Mouse (Mus musculus) spleen, adult 2 months (tissue): Measurements from ENCODE around the gene Dleu7.

Experiments used
- CTCF ChIP-seq: fragments of 200-500 bp; IDR thresholded peaks from 2 replicates; pipeline ENCODE4 v1.5.1; 2011; ENCODE audit warnings: mild to moderate bottlenecking, inconsistent platforms; ENCODE audit not compliant: insufficient read depth, insufficient read length, insufficient replicate concordance; ENCODE audit errors: extremely low read depth
- POLR2A ChIP-seq: fragments of 200-500 bp; IDR thresholded peaks from 2 replicates; pipeline ENCODE4 v1.6.1; 2011; ENCODE audit warnings: low read depth, low read length, inconsistent platforms

DNA sequence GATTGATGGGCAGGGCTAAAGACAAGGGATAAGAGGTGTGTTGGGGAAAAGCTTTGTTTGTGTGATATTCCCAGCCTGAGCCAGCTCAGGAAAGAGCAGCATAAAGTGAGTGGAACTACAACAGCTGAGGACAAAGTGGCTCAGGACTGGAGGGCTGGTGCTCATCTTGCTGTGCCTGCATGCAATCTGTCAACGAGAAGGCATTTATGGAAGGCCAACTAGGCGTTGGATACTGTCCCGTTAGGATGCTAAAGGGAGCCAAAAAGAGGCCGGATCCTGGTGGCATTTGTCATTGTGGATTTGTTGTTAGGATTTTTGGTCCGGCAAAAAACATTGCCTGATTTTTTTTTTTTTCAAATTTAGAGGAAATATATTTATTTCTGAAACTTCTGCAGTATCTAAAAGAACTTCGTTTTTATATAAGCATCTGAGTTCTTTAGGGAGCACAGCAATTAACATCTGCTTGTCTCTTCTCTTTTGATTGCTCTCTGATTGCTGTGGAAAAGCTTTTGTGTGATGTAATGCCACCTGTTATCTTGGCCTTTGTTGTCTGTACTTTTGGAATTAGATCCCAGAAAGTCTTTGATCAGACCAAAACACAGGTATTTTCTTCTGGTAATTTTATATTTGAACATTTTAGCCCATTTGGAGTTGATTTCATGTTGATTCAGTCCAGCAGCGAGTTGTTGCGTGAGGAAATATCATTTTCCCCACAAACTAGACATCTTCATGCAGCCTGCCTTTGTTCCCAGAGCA is 49.2 kb upstream of the Dleu7 start:
- TF ChIP-seq POLR2A = no peak
- TF ChIP-seq CTCF = no peak
